Mouse (Mus musculus): Measurements from ENCODE around the gene Spred1. TPM values are rescaled to one million over a fixed set of nuclear protein-coding genes. Genes with fewer than 3 reads are reported as not detected.

Gene Spred1
- polyA plus RNA-seq, 1 experiment, result 4.0 TPM

DNA sequence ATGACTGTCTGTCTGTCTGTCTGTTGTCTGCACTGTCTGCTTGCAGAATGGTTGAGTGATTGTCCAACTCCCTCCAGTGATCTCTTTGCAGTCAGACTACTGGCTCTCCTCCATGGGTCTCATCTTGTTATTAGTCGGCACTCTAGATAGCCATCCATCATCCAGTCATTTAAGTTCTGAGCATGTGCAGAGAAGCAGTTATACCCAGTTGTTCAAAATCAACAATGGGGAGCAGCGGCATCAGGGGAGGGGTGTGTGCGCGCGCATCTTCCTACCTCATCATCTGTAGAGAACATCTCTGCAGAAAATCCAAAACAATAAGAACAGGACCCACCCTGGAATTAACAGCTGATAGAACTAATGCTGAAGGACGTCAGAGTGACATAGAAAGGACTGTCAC lies 83.9 kb downstream of the Spred1 start:
- Histone ChIP-seq H3K27ac (ENCODE audit: control insufficient read depth, insufficient read depth, low read length) (no peak overlapping the region), H3K36me3 (ENCODE audit: control insufficient read depth, insufficient read depth, low read length) (no peaks in the 10 kb centered on the region), H3K4me1 (replicated peaks; ENCODE audit: control insufficient read depth, insufficient read depth, low read length) (no peaks in the 10 kb centered on the region), H3K27me3 (ENCODE audit: control insufficient read depth, insufficient read depth, low read length) (no peaks in the 10 kb centered on the region), H3K4me3 (ENCODE audit: control insufficient read depth, insufficient read depth, low read length) (no peak overlapping the region)
- no peak for DNase-seq
- 92% methylated on average over 6 of the region's 6 CpGs for WGBS
- TF ChIP-seq CTCF (IDR thresholded peaks at IDR 0.05; ENCODE audit: borderline replicate concordance, control insufficient read depth, extremely low read depth, insufficient read depth, low read length, poor library complexity) (no peak), POLR2A (IDR thresholded peaks at IDR 0.05; ENCODE audit: control insufficient read depth, extremely low read depth, insufficient read depth, low read length, poor library complexity) (no peak)

DNA sequence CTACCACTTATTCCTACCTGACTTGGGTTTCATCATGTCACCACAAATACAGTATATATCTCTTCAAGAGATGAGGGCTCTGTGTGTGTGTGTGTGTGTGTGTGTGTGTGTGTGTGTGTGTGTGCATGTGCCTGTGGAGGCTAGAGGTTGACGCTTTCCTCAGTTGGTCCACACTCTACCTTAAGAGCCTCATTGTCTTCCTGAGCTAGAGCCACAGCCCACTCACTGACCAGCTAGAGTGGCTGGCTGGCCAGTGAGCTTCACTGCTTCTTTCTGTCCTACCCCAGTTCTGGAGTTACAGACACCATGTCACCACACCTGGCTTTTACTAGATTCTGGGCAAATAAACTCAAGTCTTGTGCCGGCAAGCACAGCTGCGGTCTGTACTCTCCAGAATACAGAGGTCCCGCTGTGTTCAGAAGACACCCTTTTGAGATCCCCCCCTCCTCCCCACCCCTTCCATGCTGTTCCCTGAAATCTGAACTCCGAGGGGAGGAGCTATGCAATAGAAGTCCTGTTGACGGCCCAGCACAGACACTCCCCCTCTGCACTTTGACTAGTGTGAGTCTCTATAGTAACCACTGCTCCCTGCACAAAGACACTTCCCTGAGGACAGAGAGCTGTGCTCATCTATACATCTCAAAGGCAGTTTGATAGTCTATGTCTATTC lies 89.4 kb downstream of the Spred1 start:
- H3K4me1 ChIP-seq (replicated peaks; ENCODE audit: control insufficient read depth, insufficient read depth, low read length), result no peaks in the 10 kb centered on the region
- 30% methylated on average over 6 of the region's 6 CpGs for WGBS
- H3K36me3 ChIP-seq (ENCODE audit: control insufficient read depth, insufficient read depth, low read length), result no peaks in the 10 kb centered on the region
- H3K4me3 ChIP-seq (ENCODE audit: control insufficient read depth, insufficient read depth, low read length), result no peak overlapping the region
- H3K27me3 ChIP-seq (ENCODE audit: control insufficient read depth, insufficient read depth, low read length), result no peaks in the 10 kb centered on the region
- H3K27ac ChIP-seq (ENCODE audit: control insufficient read depth, insufficient read depth, low read length), result no peak overlapping the region
- TF ChIP-seq POLR2A (IDR thresholded peaks at IDR 0.05; ENCODE audit: control insufficient read depth, extremely low read depth, insufficient read depth, low read length, poor library complexity) (no peak), CTCF (IDR thresholded peaks at IDR 0.05; ENCODE audit: borderline replicate concordance, control insufficient read depth, extremely low read depth, insufficient read depth, low read length, poor library complexity) (no peak)
- DNase-seq, result no peak

DNA sequence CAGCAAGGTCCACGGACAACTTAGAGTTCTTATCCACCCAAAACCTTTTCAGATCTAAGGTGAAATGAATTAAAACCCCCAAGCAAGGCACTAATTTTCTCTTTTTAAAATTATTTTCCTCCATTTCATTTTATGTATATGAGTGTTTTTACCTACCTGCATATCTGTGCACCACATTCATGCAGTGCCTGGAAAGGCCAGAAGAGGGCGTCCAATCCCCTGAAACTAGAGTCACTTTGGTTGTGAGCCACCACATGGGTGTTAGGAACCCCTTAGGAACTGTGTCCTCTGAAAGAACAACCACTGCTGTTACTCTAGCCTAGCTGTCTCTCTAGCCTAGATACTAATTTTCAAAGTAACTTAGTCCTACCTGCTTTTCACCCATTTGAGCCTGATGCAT lies 95.0 kb downstream of the Spred1 start:
- Histone ChIP-seq H3K36me3 (ENCODE audit: control insufficient read depth, insufficient read depth, low read length) (no peaks in the 10 kb centered on the region), H3K4me1 (replicated peaks; ENCODE audit: control insufficient read depth, insufficient read depth, low read length) (no peaks in the 10 kb centered on the region), H3K4me3 (ENCODE audit: control insufficient read depth, insufficient read depth, low read length) (no peak overlapping the region), H3K27ac (ENCODE audit: control insufficient read depth, insufficient read depth, low read length) (no peak overlapping the region), H3K27me3 (ENCODE audit: control insufficient read depth, insufficient read depth, low read length) (no peaks in the 10 kb centered on the region)
- TF ChIP-seq CTCF (IDR thresholded peaks at IDR 0.05; ENCODE audit: borderline replicate concordance, control insufficient read depth, extremely low read depth, insufficient read depth, low read length, poor library complexity) (no peak), POLR2A (IDR thresholded peaks at IDR 0.05; ENCODE audit: control insufficient read depth, extremely low read depth, insufficient read depth, low read length, poor library complexity) (no peak)
- 65% methylated on average over 2 of the region's 2 CpGs for WGBS
- DNase-seq, result peak; percentile 15

DNA sequence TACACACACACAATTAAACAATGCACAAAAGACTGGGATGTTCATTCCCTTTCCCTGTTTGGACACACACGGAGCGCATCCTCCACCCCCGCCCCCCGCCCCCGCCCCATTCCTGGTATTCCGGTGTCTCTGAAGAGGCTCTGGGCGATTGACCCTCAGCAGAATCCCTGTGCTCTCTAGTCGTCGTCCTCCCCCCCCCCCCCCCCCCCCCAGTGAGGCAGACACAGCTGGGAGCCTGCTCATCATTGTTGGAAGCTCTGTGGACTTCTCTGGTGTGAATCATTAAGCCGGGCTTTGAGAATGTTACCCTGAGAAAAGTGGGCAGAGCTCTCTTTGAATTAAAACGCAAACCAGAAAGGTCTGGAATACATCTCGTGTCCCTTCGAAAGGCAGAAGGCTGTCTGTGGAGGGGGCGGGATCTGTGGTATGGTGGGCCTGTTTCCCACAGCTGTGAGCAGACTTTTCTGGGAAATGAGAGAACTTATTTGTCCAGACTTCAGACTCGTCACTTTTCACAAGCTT lies 96.6 kb downstream of the Spred1 start:
- H3K27ac ChIP-seq (ENCODE audit: control insufficient read depth, insufficient read depth, low read length), result no peak overlapping the region
- H3K4me3 ChIP-seq (ENCODE audit: control insufficient read depth, insufficient read depth, low read length), result no peak overlapping the region
- H3K27me3 ChIP-seq (ENCODE audit: control insufficient read depth, insufficient read depth, low read length), result no peaks in the 10 kb centered on the region
- TF ChIP-seq CTCF (IDR thresholded peaks at IDR 0.05; ENCODE audit: borderline replicate concordance, control insufficient read depth, extremely low read depth, insufficient read depth, low read length, poor library complexity) (no peak), POLR2A (IDR thresholded peaks at IDR 0.05; ENCODE audit: control insufficient read depth, extremely low read depth, insufficient read depth, low read length, poor library complexity) (no peak)
- WGBS, result 56% methylated on average over 15 of the region's 15 CpGs
- no peaks in the 10 kb centered on the region for H3K36me3 ChIP-seq (ENCODE audit: control insufficient read depth, insufficient read depth, low read length)
- H3K4me1 ChIP-seq (replicated peaks; ENCODE audit: control insufficient read depth, insufficient read depth, low read length), result no peaks in the 10 kb centered on the region
- DNase-seq, result no peak

DNA sequence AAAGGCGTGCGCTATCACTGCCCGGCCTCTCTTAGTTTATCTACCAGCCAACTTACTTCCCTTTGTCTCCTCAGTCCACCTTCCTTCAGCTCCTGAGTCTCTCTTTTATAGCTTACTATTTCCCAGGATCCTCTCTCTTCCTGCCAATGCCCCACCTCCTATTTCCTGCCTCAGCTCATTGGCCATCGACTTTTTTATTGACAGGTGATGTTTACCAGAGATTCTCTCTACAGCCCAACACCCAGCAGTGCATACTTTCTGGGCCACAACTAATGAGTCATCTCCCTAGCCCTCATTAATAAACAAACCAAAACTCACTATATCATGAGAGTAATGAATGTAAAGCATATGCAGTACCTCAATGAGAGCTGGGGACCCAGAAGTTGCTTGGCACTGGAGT lies 98.4 kb downstream of the Spred1 start:
- no peaks in the 10 kb centered on the region for H3K27me3 ChIP-seq (ENCODE audit: control insufficient read depth, insufficient read depth, low read length)
- WGBS, result 92% methylated on average over 4 of the region's 4 CpGs
- H3K4me1 ChIP-seq (replicated peaks; ENCODE audit: control insufficient read depth, insufficient read depth, low read length), result no peaks in the 10 kb centered on the region
- H3K36me3 ChIP-seq (ENCODE audit: control insufficient read depth, insufficient read depth, low read length), result no peaks in the 10 kb centered on the region
- no peak for DNase-seq
- H3K4me3 ChIP-seq (ENCODE audit: control insufficient read depth, insufficient read depth, low read length), result no peak overlapping the region
- H3K27ac ChIP-seq (ENCODE audit: control insufficient read depth, insufficient read depth, low read length), result no peak overlapping the region
- TF ChIP-seq POLR2A (IDR thresholded peaks at IDR 0.05; ENCODE audit: control insufficient read depth, extremely low read depth, insufficient read depth, low read length, poor library complexity), result no peak
- no peak for TF ChIP-seq CTCF (IDR thresholded peaks at IDR 0.05; ENCODE audit: borderline replicate concordance, control insufficient read depth, extremely low read depth, insufficient read depth, low read length, poor library complexity)

DNA sequence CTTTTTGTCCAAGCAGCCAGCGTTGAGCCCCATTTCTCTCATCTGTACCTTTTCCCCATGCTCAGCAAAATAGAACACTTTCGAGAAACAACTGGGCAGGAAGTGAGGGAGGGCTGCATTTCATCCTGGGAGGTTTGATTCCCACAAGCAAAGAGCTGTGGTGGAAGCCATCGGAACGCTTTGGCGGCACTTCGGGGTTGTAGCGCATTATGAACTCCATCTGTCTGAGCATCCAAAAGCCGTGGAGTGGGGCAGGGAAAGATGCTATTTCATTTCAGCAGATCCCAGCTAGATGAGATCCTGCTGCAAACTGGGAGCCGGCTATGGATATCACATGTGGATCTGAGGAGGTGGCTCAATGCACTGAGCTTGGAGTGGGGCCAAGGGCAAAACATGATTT lies 101.5 kb downstream of the Spred1 start:
- 85% methylated on average over 9 of the region's 9 CpGs for WGBS
- Histone ChIP-seq H3K4me1 (replicated peaks; ENCODE audit: control insufficient read depth, insufficient read depth, low read length) (no peaks in the 10 kb centered on the region), H3K36me3 (ENCODE audit: control insufficient read depth, insufficient read depth, low read length) (no peaks in the 10 kb centered on the region), H3K27ac (ENCODE audit: control insufficient read depth, insufficient read depth, low read length) (no peak overlapping the region), H3K4me3 (ENCODE audit: control insufficient read depth, insufficient read depth, low read length) (no peak overlapping the region), H3K27me3 (ENCODE audit: control insufficient read depth, insufficient read depth, low read length) (no peaks in the 10 kb centered on the region)
- TF ChIP-seq POLR2A (IDR thresholded peaks at IDR 0.05; ENCODE audit: control insufficient read depth, extremely low read depth, insufficient read depth, low read length, poor library complexity), result no peak
- TF ChIP-seq CTCF (IDR thresholded peaks at IDR 0.05; ENCODE audit: borderline replicate concordance, control insufficient read depth, extremely low read depth, insufficient read depth, low read length, poor library complexity), result no peak
- no peak for DNase-seq

Measured in thymus, adult 2 months (tissue).